Mouse (Mus musculus): ENCODE results near the gene Smtn. TPM values are rescaled to one million over a fixed set of nuclear protein-coding genes. Genes with fewer than 3 reads are reported as not detected.

Smtn gene
- under 1 TPM; 0.16 to 0.65 TPM for polyA plus RNA-seq (2017; shearing (Covaris generic))

DNA sequence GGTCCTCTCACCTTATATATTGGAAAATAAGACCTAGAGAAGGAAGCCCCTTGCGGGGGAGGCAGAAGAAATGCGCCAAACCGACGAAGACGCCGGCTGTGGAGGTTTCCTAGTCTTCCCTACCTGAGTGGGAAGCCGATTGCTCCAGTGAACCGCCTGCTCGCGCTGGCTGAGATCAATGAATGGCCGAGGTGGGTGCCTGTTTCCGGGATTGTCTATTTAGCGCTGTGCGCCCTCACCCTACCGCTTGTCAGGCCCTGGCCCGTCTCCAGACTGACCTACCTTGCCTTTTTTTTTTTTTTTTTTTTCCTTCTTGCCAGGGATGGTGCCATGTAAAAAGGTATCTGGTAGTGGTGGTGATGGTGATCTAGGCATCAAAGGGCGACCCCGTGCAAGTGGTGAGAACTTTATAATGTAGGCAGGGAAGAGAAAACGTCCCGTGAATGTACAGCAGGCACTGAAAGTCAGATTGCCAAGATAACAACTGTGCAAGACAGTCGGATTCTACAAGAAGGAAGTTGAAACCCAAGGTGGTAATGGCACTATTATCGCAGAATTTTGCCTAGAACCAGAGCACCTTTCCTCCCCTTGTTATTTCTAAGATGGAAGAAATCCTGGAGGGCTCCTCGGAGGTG is at the start of gene Smtn:
Gene Smtn (minus strand): TSS at position 162 of the 635 bp plus-strand sequence.
- ATAC-seq, result no peak

DNA sequence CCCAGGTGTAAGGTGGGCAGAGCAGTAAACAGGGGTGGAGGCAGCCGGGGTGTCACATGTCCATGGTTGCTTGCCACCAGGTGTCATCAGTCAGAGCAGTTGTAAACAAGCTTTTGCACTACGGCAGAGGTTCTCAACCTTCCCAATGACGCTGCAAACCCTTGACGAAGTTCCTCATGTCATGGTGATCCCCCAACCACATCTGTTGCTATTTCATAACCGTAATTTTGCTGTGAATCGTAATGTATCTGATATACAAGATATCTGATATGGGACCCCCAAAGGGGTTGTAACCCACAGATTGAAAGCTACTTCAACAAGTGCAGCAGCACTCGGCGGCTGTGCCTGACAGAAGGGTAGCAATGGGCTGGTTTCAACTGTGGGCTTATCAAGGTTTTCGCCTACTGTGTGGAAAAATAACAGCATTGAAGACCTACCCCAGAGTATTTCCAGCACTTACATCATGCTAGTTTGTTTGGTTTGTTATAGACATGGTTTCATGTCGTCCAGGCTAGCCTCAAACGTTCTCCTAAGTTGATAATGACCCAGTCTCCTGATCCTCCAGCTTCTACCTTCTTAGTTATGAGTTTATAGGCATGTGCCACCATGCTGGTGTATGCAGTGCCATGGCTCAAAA is 47.7 kb upstream of the Smtn start:
- no peak for ATAC-seq

DNA sequence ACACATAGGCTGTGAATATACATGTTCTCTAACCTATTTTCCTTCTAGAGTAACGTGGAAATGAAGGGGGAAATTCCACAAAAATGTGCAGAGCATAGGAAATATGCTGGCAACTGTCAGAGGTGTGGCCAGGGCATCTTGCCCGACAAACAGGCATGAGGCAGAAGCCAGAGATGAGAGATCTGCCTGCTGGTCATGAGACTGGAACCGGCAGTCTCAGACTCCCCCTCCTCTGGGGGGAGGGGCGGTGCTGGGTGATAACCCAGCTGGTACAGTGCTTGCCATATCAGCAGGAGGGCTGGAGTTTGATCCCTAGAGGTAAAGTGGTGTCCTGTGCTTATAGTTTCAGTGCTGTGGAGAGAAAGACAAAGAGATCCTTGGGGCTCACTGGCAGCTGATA is 46.9 kb upstream of the Smtn start:
- ATAC-seq, result no peak

DNA sequence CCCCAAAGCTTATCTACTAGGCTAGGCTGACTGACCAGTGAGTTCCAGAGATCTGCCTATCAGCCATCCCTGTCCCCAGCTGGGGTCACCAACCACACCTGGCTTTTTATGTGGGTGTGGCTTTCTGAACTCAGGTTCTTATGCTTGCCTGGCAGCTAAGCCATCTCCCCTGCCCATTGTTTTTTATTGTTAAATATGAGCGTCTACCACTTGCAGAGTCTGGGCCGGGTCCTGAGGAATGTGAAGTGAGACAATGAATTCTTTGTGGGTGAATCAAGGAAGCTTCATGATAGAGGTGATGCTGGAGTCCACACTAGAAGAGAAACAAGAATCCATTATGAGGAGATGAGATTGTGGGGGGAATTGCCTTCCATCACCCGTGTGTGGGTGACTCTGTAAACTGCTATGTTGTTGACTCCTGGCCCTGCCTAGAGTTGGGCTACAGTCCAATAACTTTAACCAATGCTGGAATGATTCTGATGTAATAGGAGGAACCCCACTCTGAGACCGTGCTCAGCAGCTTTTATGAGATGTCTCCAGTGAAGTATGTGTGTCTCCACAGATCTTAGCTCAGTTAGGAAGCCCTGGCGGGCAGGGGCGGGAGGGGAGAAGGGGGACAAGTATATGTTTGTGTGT is 45.7 kb upstream of the Smtn start:
- ATAC-seq, result no peak

DNA sequence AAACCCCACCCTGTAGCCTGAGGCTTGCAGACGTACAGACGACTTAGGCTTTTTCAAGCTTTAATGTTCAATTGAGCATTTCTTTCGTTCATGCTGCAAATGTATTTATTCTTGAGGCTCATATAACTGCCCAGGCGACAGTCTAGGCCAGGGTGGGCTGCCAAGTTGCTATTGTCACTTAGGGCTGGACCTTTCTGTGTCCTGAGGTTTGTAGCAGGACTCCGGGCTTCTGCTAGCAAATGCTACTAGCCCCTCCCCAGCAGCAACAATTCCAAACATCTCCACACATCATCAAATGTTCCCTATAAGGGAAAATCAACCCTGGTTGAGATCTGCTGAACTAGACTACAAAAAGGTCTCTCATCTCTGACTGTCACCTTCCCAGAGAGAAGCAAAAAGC is 42.7 kb upstream of the Smtn start:
- ATAC-seq, result no peak

DNA sequence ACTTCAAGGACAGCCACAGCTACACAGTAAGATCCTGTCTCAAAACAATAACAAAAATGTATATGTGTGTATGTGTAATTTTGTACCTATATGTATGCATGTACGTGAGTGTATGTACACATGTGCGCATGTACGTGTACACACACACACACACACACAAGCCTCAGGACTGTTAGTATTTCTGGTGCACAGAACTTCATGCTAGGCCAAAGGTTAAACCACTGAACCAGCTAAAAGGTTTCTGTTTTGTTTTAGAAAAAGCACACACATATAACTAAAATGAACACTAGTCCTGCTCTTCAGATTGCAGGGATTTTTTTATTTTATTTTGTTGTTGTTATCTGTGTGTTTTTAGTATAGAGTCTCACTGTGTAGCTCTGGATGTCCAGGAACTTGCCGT is 41.5 kb upstream of the Smtn start:
- ATAC-seq, result no peak

DNA sequence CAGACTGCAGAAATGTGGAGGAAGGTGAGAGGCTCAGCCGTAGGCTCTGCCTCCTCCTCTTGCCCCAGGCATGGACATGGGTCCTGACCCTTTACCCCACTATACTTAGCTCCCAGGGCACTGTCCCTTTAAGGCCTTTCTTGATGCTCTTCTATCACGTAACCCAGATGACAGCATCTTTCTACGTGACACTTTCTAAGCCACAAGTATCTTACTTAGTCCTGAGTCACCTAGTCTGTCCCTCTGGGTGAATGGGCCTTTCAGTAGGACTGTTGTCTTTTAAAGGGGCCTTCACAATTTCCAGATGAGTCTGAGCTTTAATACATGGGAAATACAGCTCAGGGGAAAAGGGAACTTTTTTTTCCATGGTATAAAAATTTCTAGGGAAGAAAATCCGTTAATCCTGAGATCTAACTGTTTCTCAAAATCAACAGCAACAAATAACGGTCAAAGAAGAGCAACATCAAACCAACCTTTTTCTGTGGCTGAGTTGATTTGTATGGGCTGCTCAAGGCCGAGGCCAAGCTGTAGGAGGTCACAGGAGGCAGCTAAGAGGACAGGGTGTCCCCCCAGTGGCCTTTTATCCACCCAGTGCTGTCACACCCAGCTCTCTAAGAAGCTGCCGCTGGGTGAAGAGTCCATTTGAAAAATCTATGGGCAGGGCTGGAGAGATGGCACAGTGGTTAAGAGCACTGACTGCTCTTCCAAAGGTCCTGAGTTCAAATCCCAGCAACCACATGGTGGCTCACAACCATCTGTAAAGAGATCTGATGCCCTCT is 40.1 kb upstream of the Smtn start:
- no peak for ATAC-seq

DNA sequence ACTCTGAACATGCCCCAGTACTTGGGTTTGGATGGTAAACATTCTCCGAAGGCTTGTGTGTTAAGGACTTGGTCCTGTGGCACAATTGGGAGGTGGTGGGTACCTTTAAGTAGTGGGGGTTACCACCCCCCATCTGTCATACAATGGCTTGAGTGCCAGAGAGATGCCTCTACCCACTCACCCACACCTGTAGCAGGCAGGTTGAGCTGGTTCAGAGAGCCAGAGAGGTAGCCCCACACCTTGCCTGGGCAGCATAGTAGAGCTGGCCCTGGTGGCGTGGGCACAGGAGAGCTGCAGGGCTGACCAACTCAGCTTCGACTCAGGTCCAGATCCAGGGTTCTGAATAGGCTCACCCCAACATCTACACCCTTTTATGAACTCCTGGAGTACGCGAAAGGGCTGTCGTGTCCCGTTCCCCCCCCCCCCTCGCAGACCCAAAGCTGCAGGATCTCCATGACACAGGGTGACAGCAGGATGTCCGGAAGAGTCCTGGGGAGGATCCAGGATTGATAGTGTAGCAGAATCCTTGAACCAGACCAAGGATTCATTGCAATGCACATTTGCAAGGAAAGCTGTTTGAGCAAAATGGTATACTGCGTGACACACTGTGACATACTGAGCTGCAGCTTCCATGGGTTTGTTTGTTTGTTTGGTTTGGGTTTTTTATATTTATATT is 37.8 kb upstream of the Smtn start:
- ATAC-seq, result no peak

DNA sequence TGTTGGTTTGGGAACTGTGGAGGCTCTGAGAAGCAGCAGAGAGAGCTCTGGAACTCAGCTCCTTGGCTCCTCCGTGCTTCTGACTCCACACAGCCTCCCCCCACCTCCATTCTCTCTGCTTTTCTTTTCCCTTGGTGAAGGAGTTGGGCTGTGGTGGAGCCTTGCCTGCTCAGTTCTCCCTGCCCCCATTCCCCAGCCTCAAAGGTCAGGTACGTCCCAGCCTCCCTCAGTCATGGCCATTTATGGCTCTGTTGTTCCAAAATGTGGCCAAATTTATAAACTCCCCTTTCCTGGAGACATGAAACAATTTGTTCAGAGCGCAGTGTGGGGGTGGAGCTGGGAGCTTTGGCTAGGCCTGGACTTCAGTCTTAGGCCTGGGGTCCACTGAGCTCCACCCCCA is 34.8 kb upstream of the Smtn start:
- no peak for ATAC-seq

DNA sequence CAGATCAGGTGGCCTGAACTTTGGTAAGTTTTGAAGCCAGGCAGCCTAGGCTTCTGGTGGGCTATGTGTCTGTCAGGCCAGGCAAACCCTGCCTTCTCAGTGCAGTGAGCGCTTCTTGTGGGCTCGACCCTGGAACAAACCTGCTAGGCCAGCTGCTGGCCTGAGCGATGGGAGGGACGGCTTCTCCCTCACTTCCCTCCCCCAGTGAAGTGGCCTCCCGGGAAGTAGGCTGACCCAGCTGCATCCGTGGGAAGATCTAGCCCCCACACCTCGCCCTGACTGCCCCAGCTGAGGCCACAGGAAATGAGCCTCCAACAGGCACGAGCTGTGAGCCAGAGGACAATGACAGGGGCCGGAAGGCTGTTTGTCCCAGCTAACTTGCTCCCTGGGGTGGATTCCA is 32.7 kb upstream of the Smtn start:
- no peak for ATAC-seq

DNA sequence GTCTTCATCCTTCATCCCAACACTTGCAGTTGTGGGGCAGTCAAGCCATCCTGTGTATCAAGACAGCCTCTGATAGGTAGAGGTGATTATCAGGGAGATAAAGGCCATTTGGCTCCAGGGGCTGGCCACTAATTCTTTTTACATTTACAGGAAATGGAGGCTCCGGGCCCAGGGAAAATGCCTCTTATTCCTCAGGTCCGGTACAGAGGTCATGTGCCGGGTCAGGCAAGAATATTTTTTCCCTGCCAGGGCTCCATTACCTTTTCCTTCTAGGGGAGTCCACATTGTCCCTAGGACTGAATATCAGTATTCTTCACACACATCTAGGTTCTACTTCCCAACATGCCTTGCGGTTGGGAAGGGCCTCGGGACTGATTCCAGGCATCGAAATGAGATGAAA is 31.8 kb upstream of the Smtn start:
- no peak for ATAC-seq

DNA sequence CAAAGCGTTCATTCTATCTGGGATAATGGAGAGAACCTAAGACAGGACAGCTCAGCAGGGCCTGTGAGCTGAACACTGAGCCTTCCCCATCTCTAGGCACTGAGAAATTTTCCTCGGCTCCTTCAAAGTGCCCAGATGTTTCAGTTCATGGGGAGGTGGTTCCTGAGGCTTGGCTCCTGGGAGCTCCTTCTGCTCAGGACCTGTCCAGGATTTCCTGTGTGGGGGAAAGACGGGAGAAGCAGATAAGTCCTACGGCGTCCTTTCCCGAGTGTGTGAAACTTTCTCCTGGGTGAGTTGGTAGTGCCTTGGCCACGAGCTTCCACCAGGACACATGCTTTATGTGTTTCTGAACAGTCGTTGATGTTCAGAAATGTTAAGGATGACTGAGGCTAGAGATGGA is 29.9 kb upstream of the Smtn start:
- ATAC-seq, result no peak

DNA sequence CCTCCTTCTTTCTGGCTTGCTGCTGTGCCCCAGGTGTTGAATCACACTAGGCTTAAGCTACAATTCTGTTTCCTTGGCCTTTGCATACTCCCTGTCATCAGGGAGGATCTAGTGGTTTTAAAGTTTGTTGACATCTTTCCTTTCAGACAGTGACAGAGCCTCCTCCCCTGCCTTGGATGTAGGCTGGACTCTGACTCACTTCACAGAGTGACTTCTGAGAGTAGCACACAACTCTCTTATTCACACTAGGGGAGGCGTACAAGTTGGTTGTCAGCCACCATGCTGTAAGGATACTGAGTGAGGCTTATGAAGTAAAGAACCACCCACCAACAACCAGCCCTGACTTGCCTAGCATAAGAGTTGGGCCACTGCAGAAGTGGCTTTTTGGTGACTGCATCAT is 27.5 kb upstream of the Smtn start:
- ATAC-seq, result no peak

DNA sequence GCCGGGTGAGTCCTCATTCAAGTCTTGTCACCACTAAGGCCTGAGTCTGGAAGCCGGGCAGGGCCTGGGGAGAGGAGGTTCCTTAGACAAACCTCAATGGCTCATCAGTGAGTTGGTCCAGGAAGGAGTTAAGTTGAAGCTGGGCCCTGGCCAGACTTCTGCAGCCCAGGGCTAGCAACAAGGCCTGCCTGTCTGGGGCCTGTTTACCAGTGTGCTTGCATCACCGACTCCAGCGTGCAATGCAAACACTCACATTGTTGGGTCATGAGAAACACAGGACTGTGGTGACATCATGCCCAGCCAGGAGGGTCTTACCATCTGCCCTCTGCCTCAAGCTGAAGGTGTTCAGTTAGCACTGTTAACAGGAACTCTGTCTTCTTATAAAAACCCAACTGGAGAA is 25.6 kb upstream of the Smtn start:
- ATAC-seq, result no peak

DNA sequence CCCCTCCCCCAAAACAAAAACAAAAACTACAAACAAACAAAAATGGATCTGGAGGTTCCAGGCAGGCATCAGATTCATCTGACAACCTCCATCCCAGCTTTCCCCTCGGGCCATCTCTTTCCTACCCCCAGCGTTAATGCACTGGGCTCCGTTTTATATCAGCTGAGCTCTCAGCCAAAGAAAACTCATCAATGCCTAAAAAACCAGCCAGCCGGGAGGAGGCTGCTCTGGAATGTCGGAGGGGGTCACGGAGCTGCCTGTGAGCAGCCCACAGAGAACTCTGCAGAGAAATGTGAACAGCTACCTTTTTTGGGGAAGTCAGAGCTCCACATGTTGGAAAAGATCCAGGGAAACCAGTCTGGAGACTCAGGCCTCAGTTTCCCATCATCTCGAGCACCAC is 24.0 kb upstream of the Smtn start:
- ATAC-seq, result no peak

DNA sequence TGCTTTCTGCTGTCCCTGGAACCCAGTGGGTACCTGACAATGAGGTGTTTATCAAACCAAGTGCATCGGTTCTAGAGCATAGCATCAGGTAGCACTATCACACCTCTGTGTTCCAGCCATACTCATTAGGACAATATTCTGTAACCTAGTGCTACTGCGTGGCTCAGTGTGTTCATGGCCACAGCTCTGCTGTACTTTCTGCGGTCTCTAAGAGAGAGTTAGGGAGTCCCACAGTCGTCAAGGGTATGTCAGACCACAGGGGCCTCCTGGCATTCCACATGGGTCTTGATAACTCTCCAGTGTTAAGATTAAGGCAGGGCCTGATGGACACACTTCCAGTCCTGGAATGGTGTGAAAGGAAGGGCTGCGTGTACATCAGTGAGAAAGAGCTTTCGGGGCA is 23.4 kb upstream of the Smtn start:
- ATAC-seq, result no peak

DNA sequence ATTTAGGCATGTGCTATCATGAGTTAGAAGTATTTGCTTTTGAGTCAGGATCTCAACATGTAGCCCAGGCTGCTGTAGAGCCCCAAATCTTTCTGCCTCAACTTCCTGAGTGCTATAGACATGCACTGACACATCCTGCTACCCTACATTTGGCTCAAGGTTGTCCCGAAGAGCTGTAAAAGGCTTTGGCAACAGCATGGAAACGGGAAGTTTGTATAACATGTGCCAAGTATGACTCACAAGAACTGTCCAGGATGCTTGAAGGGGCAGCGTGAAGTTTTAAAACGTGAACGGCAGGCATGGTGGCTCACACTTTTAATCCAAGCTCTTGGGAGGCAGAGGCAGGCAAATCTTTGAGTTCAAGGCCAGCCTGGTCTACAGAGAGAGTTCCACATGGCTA is 19.8 kb upstream of the Smtn start:
- no peak for ATAC-seq

DNA sequence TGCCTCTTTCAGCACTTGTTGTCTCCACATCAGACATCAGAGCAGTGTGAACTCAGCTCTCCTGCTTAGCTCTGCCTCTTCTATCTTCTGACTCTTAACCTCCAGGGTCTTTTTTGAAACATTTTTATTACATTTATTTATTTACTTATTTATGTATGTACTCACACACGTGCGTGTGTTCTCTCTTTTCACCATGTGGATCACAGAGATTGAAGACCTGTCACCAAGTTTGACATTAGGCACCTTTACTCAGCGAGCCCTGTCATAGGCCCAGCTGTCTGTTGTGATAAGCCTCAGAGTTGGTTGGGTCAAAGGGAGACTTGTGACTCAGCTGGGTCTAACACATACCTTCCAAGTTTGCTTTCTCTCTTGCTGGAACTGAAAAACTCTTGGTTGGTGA is 17.4 kb upstream of the Smtn start:
- no peak for ATAC-seq

DNA sequence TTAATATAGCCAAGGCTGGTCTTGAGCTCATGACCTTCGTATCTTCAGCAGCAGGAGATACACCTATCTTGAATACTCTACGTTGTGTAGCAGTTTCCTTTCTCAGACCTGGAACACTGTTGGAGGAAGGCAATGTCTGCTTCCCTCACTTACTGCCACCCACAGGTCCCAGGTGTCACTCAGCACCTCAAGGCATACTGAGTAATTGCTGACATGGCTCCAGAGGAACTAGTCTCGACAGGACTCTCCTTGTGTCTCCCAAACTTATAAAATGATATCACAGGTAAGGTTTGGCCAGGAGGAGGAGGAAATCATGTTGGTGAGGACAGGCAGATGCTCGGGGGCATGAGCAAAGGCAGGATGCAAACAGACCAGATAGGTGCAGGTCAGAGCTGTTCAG is 14.6 kb upstream of the Smtn start:
- ATAC-seq, result no peak

DNA sequence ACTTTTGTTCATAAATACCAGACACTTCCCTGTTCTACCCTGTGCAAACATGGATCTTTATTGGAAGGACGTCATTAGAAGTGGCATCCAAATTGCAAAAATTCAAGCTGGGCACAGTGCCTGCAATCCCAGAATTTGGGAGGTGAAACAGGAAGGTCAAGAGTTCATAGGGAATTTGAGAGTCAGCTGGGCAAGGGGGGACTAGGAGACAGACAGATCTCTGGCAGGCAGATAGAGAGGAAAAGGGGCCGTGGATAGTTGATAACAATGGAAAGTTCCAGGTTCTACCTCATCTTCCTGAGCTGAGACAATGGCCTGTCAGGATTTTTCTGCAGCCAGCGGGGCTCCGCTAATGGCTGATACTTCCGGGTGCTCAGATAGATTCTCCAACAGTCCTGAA is 9.4 kb upstream of the Smtn start:
- no peak for ATAC-seq

DNA sequence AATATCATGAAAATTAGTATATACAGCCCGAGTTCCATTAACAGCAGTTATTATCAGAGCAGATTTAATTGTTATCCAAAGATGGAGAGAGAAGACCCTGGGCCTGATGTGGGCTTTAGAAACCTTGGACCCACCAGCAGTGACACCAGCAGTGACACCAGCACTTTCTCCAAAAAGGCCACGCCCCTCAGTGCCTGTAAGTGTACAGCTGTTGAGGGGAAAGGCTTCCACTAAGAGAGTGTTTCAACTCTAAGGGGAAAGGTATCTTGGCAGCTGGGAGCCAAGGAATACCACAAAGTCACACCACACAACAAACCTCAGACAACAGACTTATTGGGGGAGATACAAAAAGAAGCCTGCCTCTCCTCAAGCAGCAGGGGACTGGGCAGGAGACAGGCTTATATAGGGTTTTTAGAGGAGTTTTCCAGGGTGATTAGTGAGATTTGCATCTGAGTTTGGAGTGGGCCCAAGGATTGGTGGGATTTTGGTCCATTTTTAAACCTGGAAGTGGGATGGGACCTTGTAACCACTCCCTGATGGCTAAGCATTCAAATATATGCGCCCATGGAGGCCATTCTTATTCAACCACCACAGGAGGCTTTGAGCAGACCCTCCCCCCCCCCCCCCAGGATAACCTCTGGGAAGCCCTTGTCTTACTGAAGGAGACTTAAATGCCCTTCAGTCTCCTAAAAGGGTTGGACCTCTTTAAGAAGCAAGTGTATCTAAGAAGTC is 8.3 kb upstream of the Smtn start:
- no peak for ATAC-seq

DNA sequence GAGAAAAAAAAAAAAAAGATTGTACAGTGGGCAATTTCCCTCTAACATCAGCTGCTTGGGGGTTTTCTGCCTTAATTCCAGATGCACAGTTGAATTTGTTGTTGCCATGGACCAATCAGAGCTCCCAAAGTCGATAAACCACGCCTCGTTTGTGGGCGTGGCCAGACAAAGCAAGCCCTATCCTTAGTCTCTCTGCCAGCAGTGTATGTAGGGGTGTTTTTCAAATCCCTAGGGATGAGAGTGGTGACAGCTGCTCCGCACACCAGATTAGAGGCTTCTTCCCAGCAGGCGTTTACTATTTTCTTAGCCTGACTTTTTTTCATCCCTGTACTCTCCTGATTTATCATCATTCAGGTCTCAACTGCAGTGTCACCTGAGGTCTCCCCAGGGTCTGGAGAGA is 7.6 kb upstream of the Smtn start:
- ATAC-seq, result no peak
